Mouse (Mus musculus) kidney, embryonic 16.5 days (tissue): Measurements from ENCODE around the gene Rps2. TPM values are rescaled to one million over a fixed set of nuclear protein-coding genes. Genes with fewer than 3 reads are reported as not detected.
A peak's percentile ranks its signal among the peaks of the same experiment; 100 is the strongest.
"Not testable (repeated sequence)": the region's sequence is repeated elsewhere in the genome, so short reads cannot be mapped to it uniquely, and the experiment has no call there.

ENCODE experiments used
- ATAC-seq: fragments of 200-750 bp; cut with Nextera tagmentation; 2 replicates; pipeline ENCODE4 v1.8.0; 2017; ENCODE audit warnings: moderate TSS enrichment; ENCODE audit not compliant: low FRiP score, low TSS enrichment
- H3K27ac ChIP-seq: fragments of 300-500 bp; sonication (generic); 2 replicates; pipeline ENCODE4 v1.5.1; 2014; ENCODE audit warnings: low read length
- H3K27me3 ChIP-seq: fragments of 300-500 bp; sonication (generic); 2 replicates; pipeline ENCODE4 v1.6.1; 2014; ENCODE audit warnings: low read length, control low read depth, mixed read lengths; ENCODE audit not compliant: insufficient read depth
- H3K36me3 ChIP-seq: fragments of 300-500 bp; sonication (generic); 2 replicates; pipeline ENCODE4 v1.6.1; 2014; ENCODE audit warnings: low read length, control low read depth, mixed read lengths; ENCODE audit not compliant: insufficient read depth
- H3K4me1 ChIP-seq: fragments of 300-500 bp; sonication (generic); 2 replicates; pipeline ENCODE4 v1.6.1; 2014; ENCODE audit warnings: low read length, control low read depth, mixed read lengths; ENCODE audit not compliant: insufficient read depth
- H3K4me2 ChIP-seq: fragments of 300-500 bp; sonication (generic); replicated peaks from 2 replicates; pipeline ENCODE4 v1.6.1; 2014; ENCODE audit warnings: low read depth, low read length
- H3K4me3 ChIP-seq: fragments of 300-500 bp; sonication (generic); 2 replicates; pipeline ENCODE4 v1.5.1; 2014; ENCODE audit warnings: mild to moderate bottlenecking, low read length
- H3K9ac ChIP-seq: fragments of 300-500 bp; sonication (generic); replicated peaks from 2 replicates; pipeline ENCODE4 v1.6.1; 2014; ENCODE audit warnings: low read length
- H3K9me3 ChIP-seq: fragments of 300-500 bp; sonication (generic); 2 replicates; pipeline ENCODE4 v1.6.1; 2016; ENCODE audit warnings: low read length, control low read depth
- WGBS: fragments of 180-500 bp; shearing (Covaris S2); extraction: QIAGEN DNeasy Blood & Tissue Kit; methylation state at CpG from one replicate; pipeline ENCODE4 v1.1.7; 2014; 5-methylcytosine and 5-hydroxymethylcytosine counted together
- polyA plus RNA-seq: library from polyadenylated mRNA; unstranded; fragments of >200 nt; fragmentation: Nextera tagmentation; extraction: Ambion mirVana; gene quantifications from 2 replicates; pipeline ENCODE4 v1.2.1, GENCODE M21; 2015

Rps2 gene
- polyA plus RNA-seq, 1 experiment from 2014 or later = 1,547 TPM

DNA sequence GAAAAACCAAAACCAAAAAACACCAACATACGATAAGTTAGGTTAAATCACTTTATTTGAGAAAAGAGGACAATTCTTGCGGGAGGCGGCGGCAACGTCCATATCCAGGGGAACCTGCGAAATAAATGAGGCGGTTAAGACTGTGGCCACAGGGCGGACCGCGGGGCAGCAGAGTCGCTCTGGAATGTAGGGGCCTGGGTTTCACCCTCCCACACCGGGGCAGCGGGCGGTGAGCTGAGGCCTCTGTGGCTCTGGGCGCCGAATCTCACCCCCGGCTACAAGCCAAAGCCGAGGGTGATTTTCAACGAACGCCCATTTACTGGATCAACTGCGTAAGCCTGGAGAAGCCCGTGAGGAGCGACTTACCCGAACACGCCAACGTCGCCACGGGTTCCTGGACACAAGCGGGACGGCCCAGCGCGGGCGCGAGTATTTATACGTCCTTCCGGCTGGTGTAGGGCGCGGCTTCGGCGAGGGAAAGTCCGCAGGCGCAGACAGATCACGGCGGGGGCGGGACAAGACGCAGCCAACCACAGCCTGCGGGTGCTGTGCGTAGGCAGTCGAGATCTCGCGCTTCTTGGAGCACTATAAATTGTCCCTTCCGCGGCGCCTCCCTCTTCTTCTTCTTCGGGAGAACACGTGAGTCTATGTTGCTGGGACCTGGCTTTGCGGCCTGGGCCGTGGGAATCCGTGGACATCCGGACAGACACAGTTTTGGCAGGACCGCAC is 1.7 kb downstream of the Rps2 start:
- under 1% methylated on average over 61 of the region's 61 CpGs for WGBS
- ATAC-seq = peak; percentile 98

DNA sequence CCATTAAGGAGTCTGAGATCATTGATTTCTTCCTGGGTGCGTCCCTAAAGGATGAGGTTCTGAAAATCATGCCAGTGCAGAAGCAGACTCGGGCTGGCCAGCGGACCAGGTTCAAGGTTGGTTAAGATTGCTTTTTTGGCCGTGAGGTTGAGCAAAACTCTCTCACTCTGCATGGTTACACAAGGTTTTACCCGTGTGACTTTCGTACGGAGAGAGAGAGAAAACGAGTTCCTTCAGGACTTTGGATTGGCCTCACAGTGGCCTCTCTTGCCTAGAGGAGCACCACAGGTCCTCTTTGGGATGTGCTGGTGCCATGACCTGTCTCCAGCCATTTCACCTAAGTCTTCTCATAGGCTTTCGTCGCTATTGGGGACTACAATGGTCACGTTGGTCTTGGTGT is 2.7 kb downstream of the Rps2 start:
- peak overlapping the region; percentile 66 for H3K9ac ChIP-seq
- H3K9me3 ChIP-seq, H3K27ac ChIP-seq, ATAC-seq, H3K27me3 ChIP-seq: not testable (repeated sequence)
- H3K4me1 ChIP-seq = peaks cover 36% of the 10 kb centered on the region
- peak overlapping the region; percentile 82 for H3K4me2 ChIP-seq
- under 1% methylated on average over 11 of the region's 11 CpGs for WGBS
- H3K36me3 ChIP-seq = peaks cover 20% of the 10 kb centered on the region
- H3K4me3 ChIP-seq = peak overlapping the region; percentile 96

More for the DNA sequence above, 1.7 kb downstream of the Rps2 start:
- H3K9ac ChIP-seq = peak overlapping the region; percentile 92
- H3K36me3 ChIP-seq = peaks cover 20% of the 10 kb centered on the region
- H3K27ac ChIP-seq = peak overlapping the region; percentile 93
- H3K9me3 ChIP-seq = no peaks in the 10 kb centered on the region
- H3K4me2 ChIP-seq = peak overlapping the region; percentile 82
- peak overlapping the region; percentile 96 for H3K4me3 ChIP-seq
- H3K27me3 ChIP-seq = no peaks in the 10 kb centered on the region
- H3K4me1 ChIP-seq = peaks cover 42% of the 10 kb centered on the region

DNA sequence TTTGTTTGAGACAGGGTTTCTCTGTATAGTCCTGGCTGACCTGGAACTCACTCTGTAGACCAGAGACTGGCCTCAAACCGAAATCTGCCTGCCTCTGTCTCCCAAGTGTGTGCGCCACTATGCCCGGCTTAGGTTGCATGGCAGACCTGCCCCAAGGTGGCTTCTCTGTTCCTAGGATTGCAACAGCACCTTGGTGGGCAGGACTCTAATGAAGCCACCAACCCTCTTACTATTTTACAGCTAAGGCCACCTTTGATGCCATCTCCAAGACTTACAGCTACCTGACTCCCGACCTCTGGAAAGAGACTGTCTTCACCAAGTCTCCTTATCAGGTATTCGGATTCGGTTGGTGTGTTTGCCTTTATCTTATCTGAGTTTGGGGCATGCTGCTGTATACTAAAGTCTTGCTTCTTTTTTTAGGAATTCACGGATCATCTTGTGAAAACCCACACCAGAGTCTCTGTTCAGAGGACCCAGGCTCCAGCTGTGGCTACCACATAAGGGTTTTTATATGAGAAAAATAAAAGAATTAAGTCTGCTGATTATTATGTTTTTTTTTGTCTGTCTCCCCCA is 3.6 kb downstream of the Rps2 start:
- H3K9me3 ChIP-seq, H3K27me3 ChIP-seq, ATAC-seq, H3K27ac ChIP-seq: not testable (repeated sequence)
- peaks cover 32% of the 10 kb centered on the region for H3K4me1 ChIP-seq
- H3K9ac ChIP-seq = peak overlapping the region; percentile 70
- peaks cover 20% of the 10 kb centered on the region for H3K36me3 ChIP-seq
- 53% methylated on average over 7 of the region's 7 CpGs for WGBS
- peak overlapping the region; percentile 96 for H3K4me3 ChIP-seq
- H3K4me2 ChIP-seq = peak overlapping the region; percentile 82

DNA sequence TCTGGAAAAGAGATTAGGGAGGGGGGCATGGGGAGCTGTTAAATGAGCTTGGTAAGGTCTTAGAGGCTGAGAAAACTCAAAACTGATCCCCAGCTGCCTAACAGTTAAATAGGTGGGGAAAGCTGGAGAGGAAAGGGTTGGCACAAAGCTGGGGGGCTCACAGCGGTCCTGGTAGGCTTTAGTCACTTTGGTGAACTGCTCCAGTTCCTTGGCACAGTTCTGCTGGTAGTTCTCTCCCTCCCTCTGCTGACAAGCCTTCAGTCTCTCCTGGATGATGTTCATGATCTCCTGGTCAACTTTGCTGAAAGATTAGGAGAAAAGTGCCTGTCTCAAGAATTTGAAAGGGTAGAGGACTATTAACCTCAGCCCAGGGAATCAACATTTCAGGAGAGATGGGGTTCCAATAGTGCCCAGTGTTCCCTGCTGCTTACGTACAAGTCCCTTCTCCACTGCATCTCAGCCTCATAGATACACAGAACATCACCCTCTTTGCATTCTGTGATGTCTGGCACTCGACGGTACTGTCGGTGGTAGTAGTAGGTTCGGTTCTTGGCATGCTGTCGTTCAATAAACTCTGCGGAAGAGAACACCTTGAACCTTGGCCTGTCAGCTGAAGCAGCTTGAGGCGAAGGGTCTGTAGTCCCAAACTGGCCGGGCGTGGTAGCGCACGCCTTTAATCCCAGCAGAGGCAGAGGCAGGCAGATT is 4.5 kb downstream of the Rps2 start:
- peaks cover 32% of the 10 kb centered on the region for H3K4me1 ChIP-seq
- no peak for ATAC-seq
- 36% methylated on average over 13 of the region's 13 CpGs for WGBS
- peak overlapping the region; percentile 82 for H3K4me2 ChIP-seq
- peaks cover 20% of the 10 kb centered on the region for H3K36me3 ChIP-seq
- no peaks in the 10 kb centered on the region for H3K27me3 ChIP-seq
- H3K9me3 ChIP-seq = no peaks in the 10 kb centered on the region
- peak overlapping the region; percentile 70; the same call in 1 of the 2 replicates for H3K9ac ChIP-seq
- H3K4me3 ChIP-seq = peak overlapping the region; percentile 96
- peak overlapping the region; percentile 33; the same call in 1 of the 2 replicates for H3K27ac ChIP-seq

DNA sequence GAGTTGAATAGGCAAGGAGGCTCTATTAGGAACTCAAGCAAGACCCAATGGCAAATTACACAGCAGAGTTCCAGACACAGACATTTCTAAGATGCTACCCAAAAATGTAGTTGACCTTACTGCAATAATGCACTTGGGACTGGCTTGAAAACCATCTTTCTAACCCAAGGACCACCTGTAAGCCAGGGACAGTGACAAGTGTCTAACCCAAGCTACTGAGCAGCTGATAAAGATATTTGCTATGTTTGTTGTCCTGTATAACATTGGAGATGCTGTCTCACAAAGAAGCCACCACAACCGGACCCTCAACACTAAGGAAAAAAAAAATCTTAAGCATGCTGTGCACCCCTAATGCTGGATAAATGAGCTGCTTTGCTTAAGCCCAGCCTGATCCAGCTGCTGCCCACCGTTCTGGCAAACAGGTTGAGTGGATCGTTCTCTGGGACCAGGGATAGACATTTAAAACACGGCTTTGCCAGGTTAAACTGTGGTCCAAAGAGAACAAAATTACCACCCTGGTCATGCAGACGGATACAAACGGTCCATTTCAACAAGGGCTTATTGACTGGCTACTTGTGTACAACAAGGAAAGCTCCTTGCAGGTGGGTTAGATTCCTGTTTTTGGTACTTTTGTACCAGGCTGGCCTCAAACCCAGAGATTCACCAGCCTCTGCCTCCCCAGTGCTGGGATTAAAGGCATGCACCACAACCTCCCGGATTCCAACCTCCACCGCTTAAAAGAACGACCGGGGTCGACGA is 5.4 kb downstream of the Rps2 start:
- Histone ChIP-seq H3K4me1 (peaks cover 32% of the 10 kb centered on the region), H3K4me2 (peak overlapping the region; percentile 82), H3K27me3 (no peaks in the 10 kb centered on the region), H3K27ac (peak overlapping the region; percentile 87), H3K4me3 (peak overlapping the region; percentile 96), H3K36me3 (peaks cover 16% of the 10 kb centered on the region), H3K9me3 (no peaks in the 10 kb centered on the region), H3K9ac (peak overlapping the region; percentile 87)
- under 1% methylated on average over 12 of the region's 12 CpGs for WGBS
- no peak for ATAC-seq

DNA sequence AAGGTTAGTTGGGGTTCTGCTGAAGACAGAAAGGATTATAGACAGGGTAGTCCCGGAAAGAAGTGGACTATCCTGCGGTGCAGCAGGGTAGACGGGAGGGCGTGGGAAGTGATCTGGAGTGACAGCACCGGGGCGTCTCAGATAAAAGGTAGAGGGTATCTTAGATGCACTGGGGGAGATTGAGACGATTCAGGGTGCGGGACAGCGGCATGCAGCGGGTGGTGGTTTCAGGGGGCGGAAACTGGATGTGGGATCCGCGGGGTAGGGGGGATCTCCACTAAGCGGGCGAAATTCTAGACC is 5.9 kb downstream of the Rps2 start:
- peak; percentile 8 for ATAC-seq
- Histone ChIP-seq H3K4me1 (peaks cover 27% of the 10 kb centered on the region), H3K4me2 (peak overlapping the region; percentile 82), H3K27me3 (no peaks in the 10 kb centered on the region), H3K36me3 (peaks cover 16% of the 10 kb centered on the region), H3K27ac (peak overlapping the region; percentile 87), H3K9me3 (no peaks in the 10 kb centered on the region), H3K9ac (peak overlapping the region; percentile 87), H3K4me3 (peak overlapping the region; percentile 96)
- under 1% methylated on average over 15 of the region's 15 CpGs for WGBS

DNA sequence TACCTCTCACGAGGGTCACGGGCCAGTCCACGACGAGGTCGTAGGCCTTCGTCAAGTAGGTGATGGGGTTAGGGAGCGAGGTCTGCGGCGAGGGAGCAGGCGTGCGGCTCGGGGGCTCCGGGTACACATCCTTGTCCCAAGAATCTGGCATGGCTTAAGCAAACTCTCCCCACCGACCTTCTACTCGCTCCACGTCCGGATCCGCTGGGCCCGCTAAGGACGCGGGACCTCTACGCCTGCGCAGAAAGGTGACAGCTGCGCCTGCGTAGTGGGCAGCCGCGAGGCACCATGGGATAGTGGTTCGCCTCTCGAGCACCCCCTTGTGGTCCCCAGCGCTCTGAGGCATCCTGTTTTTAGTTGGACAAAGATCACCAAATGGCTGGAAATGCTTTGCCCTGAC is 6.3 kb downstream of the Rps2 start, which contains the start of gene Ndufb10:
TSS of gene Ndufb10 (minus strand) at position 295 of the 400 bp plus-strand sequence.
- 0% methylated on average over 30 of the region's 30 CpGs for WGBS
- H3K9me3 ChIP-seq = no peaks in the 10 kb centered on the region
- peaks cover 16% of the 10 kb centered on the region for H3K36me3 ChIP-seq
- peak within 1 kb of the TSS; percentile 82 for H3K4me2 ChIP-seq
- peak within 1 kb of the TSS; percentile 96 for H3K4me3 ChIP-seq
- no peaks in the 10 kb centered on the region for H3K27me3 ChIP-seq
- peak within 1 kb of the TSS; percentile 87 for H3K27ac ChIP-seq
- peak within 1 kb of the TSS; percentile 87 for H3K9ac ChIP-seq
- peaks cover 25% of the 10 kb centered on the region for H3K4me1 ChIP-seq
- ATAC-seq = peak; percentile 75

DNA sequence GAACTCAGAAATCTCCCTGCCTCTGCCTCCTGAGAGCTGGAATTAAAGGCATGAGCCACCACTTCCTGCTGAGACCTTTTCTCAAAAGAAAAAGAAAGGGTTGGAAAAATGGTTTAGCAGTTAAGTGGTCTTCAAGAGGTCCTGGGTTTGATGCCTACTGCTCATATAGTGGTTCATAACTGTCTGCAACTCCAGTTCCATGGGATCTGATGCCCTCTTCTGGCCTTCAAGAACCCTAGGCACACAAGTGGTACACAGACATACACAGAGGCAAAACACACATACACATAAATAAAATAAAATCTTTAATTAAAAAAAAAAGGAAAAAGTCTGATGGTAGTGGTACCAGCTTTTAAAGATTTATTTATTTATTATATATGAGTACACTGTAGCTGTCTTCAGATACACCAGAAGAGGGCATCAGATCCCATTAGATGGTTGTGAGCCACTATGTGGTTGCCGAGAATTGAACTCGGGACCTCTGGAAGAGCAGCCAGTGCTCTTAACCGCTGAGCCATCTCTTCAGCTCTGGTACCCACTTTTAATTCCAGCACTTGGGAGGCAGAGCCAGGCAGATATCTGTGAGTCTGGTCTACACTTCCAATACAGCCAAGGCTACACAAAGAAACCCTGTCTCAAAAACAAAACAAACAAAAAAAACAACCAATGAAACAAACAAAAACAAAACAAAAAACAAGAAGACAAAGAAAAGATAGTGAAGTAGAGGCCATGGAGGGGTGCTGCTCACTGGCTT is 7.9 kb downstream of the Rps2 start:
- Histone ChIP-seq H3K4me3 (no peak overlapping the region), H3K9ac (no peak overlapping the region), H3K4me2 (no peak overlapping the region), H3K4me1 (peaks cover 25% of the 10 kb centered on the region), H3K36me3 (peaks cover 16% of the 10 kb centered on the region), H3K27me3 (no peaks in the 10 kb centered on the region), H3K27ac (no peak overlapping the region), H3K9me3 (no peaks in the 10 kb centered on the region)
- no peak for ATAC-seq
- 70% methylated on average over 3 of the region's 3 CpGs for WGBS

DNA sequence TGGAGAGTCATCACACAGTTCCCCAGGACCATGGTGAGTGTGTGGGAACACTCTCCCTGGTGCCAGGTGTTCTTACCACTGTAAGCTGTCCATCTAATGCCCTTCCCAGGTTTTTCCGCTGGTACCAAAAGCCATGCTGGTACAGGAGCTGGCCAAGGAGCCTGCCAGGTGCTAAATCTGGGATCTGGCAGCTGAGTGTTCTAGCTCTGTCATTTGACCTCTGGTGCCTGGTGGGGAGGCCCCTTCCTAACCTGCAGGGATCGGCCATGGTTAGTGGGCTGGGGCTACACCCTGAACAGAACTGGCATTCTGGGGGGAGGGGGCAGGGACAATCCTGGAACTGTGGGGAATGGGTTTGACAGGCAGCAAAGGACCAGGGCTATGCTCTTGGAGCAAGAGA is 9.7 kb downstream of the Rps2 start, which contains the start of gene Rpl3l:
TSS of gene Rpl3l (plus strand) at position 203 of the 400 bp plus-strand sequence.
- Histone ChIP-seq H3K9me3 (no peaks in the 10 kb centered on the region), H3K27me3 (no peaks in the 10 kb centered on the region), H3K4me3 (no peak within 1 kb of the TSS), H3K27ac (no peak within 1 kb of the TSS), H3K9ac (no peak within 1 kb of the TSS; the same call in 1 of the 2 replicates), H3K4me2 (no peak within 1 kb of the TSS), H3K4me1 (peaks cover 9% of the 10 kb centered on the region), H3K36me3 (0 out of 2 replicates have a peak, but pooled peaks cover 1% of the 10 kb centered on the region)
- ATAC-seq = no peak
- WGBS = 69% methylated on average over 2 of the region's 2 CpGs
